Mouse (Mus musculus) layer of hippocampus, adult 8-10 months (tissue): Measurements from ENCODE around the gene Blzf1. TPM values are rescaled to one million over a fixed set of nuclear protein-coding genes. Genes with fewer than 3 reads are reported as not detected.

Experiments used
- DNase-seq, 2 experiments: peaks; one replicate each; pipeline ENCODE4 v3.0.0; 2022; ENCODE audit warnings: low spot score in 2 of 2
- total RNA-seq, 4 experiments: library from RNA; stranded (reverse); gene quantifications; 2 replicates each; pipeline ENCODE4 v1.2.4; 2022

Blzf1 gene
- total RNA-seq, 4 experiments from 2014 or later, result 21.5 to 24.6 (median 21.8) TPM

- no peak for DNase-seq
Measured at GRCm38 (mm10) chr1:164294071-164294470, 13.2 kb downstream of the Blzf1 start.

GRCm38 (mm10) chr1:164292040-164292439, 15.2 kb downstream of the Blzf1 start:
- no peak for DNase-seq

DNA sequence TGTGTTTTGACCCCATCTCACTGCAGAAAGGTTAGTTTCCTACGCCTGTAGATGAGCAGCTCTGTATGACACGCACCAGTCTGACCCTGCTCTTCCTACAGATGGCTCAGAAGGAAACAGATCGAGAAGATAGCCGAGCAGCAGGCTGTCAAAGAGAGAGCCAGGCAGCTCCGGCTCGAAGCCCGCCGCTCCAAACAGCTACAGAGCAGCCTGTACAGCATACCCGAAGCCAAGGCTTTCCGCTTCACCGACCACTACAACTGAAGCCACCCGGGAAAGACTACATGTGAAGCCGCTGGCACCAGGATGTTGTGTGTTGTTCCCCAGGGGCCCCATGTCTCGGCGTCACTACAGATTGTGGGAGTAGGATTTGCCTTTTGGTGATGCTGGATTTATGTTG, 19.9 kb downstream of the Blzf1 start:
- no peak for DNase-seq

- DNase-seq, result no peak
Measured at GRCm38 (mm10) chr1:164284007-164284406, 23.3 kb downstream of the Blzf1 start.

GRCm38 (mm10) chr1:164279332-164279731, 28.0 kb downstream of the Blzf1 start:
- DNase-seq, result no peak

- DNase-seq, result no peak
Measured at GRCm38 (mm10) chr1:164276552-164276951, 30.7 kb downstream of the Blzf1 start.

DNA sequence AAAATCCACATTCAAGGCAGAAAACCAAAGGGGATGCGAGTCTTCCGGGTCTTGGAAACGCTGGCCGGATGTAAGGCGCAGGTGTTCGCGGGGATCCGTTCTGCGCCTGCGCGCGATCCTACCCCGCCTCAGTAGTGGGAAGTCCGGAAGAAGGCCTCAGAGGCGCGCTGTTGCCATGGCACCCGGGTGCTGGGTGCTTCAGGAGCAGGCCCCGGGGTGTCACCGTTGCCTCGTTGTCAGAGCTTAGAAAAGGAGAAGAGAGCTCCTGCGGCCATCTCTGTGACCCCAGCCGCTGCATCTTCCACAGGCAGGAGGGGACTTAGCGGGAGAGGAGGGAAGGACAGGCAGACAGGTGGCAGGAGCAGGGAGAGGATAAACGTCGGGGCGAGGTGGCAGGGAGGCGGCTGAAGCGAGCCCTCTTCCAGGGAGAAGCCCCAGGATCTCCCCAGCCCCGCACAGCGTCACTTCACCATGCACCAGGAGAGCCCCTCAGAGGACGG, 31.8 kb downstream of the Blzf1 start, which contains the start of gene Ccdc181:
TSS of gene Ccdc181 (plus strand) at position 131 of the 500 bp plus-strand sequence.
- DNase-seq, result peak; percentile 93 to 95

DNA sequence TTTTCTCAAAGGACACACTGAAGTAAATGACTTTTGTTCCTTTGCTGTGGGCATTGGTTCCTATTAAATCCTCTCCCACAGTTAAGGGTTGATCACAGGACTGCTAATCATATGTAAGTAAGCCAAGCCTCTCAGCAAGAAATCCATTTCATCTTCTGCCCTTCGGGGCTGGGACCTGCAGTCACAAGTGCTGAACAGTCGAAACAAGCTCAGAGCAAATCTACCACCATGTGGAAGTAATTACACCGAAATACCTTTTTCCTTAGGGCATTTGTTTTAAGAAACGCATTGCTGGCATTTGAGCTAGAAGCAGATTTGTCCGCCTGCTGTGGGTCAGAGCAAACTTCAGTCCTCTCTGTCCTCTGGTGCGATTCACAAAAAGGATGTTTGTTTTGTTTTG, 33.6 kb downstream of the Blzf1 start:
- DNase-seq, result no peak

DNA sequence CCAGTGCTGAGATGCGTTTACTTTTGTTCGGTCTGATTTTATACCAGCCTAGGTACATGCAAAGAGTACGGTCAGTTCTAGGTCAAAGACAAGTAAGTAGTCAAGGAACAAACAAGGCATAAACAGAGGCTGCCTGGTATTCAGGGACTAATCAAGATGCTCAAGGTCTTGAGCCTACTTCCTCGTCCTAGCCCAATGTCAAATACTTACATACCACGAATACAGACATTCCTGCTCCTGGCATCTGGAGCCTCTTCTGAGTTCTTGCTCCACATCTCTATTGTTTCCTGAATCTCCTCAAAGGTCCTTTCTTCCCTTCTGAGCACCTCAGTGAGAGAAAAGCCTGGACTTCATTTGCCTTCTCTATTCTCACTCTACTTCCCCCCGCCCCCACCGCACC, 36.3 kb downstream of the Blzf1 start:
- no peak for DNase-seq

DNA sequence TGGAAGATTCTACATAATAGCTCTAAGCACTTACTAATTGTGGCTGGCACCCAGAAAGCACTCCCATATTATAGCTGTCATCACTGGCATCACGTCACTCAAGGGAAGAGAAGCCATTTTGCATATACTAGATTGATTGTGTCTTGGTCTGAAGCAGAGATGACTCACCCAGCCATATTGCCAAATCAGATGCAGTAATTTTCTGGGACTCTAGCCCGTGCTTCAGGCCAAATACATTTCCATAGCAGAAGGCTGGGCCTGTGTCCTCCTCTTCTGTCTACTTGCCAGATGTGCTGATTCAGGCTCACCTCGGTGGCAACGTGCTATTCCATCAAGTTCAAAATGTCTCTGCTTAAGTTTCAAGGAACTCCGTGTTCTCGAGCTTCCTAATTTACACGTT, 45.7 kb downstream of the Blzf1 start:
- peak; percentile 53 to 66 for DNase-seq

DNA sequence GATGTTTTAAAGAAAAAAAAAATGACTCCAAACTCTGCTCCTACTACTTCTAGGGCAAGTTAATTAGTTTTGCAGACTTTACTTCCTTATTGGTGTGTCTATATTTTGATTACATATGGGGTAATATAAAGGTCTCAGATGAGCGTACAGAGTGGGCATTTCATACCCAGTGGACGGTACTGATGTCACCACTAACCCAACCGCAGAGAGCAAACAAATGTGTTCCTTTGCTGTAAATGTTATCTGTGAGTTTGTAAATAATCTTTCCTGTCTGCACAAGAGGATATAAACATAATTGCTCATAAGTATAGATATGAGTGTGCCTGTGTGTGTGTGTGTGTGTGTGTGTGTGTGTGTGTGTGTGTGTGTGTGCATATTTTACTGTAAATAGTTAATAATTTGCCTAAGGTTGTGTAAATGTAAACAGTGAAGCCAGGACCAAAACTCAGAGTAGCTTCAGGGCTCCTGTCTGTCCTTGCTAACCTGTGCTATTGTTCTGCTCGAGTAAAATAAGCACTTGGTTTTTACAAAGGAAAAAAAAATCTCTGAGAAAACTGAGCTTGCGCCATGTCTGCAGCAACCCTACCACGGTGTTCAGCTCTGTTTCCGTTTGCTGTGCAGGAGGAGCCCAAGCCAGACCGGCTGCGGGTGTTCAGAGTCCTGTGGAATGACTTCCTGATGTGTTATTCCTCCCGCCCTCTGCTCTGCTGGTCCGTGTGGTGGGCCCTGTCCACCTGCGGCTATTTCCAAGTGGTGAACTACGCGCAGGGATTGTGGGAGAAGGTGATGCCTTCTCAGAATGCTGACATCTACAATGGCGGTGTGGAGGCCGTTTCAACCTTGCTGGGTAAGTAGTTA, 46.9 kb downstream of the Blzf1 start:
- DNase-seq, result no peak

- DNase-seq, result no peak
Measured at GRCm38 (mm10) chr1:164254836-164255235, 52.5 kb downstream of the Blzf1 start.

- DNase-seq, result no peak
Measured at GRCm38 (mm10) chr1:164252551-164252950, 54.7 kb downstream of the Blzf1 start.

DNA sequence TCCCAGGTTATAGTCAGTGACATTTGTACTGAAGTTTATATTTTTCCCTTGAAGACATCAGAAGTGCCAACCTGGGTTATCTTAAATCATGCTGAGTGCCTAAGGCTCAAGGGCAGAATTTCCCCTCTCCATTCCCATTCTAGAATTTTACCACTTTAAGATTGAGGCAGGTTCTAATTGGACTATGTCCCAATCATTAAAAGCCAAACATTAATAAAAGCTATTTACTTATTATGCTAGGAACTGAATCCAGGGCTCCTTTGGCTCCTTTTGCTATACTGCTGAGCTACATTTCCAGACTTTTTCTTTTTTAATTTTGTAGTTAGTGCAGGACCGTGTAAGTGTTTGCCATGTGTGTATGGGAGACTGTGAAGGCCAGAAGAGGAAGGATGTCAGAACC, 55.9 kb downstream of the Blzf1 start:
- DNase-seq, result no peak

DNA sequence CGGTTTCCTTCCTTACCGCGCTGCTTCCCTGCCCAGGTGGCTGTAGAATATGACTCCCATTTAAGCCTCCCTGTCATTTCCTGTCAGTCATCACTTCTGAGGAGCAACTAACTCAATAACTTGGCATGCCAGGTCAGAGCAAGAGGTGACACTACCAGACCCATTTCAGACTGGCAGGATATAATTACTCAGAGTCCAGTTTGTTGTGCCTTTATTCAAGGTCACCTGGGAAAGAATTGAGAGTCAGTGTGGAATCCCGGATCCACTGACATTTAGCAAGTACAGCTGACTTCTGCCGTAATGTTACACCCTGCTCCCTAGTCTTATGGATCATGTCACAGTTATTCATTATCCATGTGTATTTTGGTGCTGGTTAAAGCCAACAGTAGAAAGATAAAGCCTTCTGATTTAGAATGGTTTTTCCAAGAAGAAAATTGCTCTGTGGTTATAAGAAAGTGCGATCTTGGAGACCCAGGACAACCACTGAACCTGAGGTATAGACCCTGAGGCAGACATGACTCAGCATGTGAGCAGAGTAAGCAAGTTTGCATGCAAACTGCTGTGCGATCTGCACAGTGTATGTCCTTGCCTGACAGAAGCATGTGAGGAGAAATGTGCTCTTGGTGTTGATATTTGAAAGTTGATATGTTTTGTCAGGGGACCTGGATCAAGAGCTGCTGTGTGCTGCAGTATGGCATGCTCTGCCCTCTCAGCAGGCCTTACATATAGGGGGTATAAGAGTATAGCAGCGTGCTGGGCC, 56.7 kb downstream of the Blzf1 start:
- DNase-seq, result no peak

DNA sequence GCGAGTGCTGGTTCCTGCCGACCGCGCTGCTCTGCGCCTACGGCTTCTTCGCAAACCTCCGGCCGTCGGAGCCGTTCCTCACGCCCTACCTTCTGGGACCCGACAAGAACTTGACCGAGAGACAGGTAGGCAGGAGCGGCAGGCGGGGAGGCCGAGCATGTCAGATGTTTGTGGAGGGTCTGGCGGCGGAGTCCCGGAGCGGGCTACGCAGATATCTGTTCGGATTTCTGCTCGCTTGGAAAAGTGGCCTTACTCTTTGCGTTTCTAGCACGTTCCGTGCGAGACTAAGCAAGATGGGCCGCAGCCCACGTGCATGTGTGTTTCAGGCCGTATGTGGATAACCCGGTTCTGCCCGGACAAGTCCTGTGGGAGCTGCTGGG, 58.0 kb downstream of the Blzf1 start:
- peak in 1 of 2 experiments; percentile 42 for DNase-seq

GRCm38 (mm10) chr1:164248465-164249331, 58.6 kb downstream of the Blzf1 start, which contains the start of gene Slc19a2:
Gene Slc19a2, plus strand, starts transcription at chr1:164249046.
- peak; percentile 96 for DNase-seq

GRCm38 (mm10) chr1:164247971-164248370, 59.3 kb downstream of the Blzf1 start:
- DNase-seq, result no peak

GRCm38 (mm10) chr1:164247442-164247841, 59.8 kb downstream of the Blzf1 start:
- no peak for DNase-seq

DNA sequence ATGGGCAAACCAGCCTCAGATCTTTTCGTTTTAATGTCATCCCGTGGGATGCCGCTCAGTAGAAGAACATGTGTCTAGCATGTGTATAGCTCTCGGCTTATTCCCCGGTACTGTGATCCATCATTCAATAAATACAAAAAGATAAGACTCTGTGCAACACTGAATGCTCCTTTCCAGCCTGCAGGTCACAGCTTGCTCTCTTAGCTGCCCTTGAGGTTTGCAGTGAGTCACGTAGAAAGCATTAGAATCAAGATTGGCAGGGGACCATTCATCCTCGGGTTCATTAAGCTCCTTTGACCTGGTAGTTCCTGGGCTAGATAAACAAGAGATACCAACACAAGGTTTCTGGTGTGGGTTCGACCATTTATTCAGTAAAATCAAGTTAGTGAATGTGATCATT, 64.5 kb downstream of the Blzf1 start:
- no peak for DNase-seq

DNA sequence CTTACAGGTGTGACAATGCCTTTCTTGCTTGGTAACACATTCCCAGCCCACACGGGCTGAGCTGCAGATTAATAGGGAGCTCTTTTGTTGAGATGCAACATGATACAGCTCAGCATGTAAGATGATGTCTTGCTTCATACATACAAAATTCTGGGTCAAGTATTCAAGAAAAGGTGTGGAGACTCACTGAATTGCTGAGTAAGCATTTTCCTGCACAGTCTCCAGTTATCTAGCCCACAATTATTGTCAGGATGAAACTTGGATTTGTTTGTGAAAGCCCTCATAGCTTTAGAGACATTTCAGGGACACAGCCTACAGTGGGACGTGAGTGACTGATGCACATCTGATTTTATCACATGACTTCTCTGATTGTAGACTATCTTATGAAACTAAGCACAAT, 65.8 kb downstream of the Blzf1 start:
- no peak for DNase-seq
